Mouse (Mus musculus) megakaryocyte-erythroid progenitor cell, adult 5-6 weeks (primary cell): ENCODE measurements at regions not wholly inside any gene's neighbourhood (a gene's known extent, or its start where the extent isn't known, plus 50 kb on each side); places are given as distances from the start of the nearest gene placed in this dataset.

ENCODE experiments used
- ATAC-seq: replicated peaks from 2 replicates; pipeline ENCODE4 v1.8.0; 2016; ENCODE audit warnings: mild to moderate bottlenecking, inconsistent platforms; ENCODE audit not compliant: severe bottlenecking, poor library complexity, low FRiP score, low TSS enrichment

GRCm38 (mm10) chr4:71279710-71280109, 478.1 kb downstream of the Gm11232 start:
- no peak for ATAC-seq

- ATAC-seq = no peak
These were observed 497.9 kb downstream of the Gm11232 start for GRCm38 (mm10) chr4:71259897-71260296.

GRCm38 (mm10) chr4:71230497-71230872, 527.3 kb downstream of the Gm11232 start:
- no peak for ATAC-seq

GRCm38 (mm10) chr4:71229796-71230496, 527.8 kb downstream of the Gm11232 start:
- ATAC-seq = no peak

- ATAC-seq = no peak
These were observed 531.1 kb downstream of the Gm11232 start for GRCm38 (mm10) chr4:71226653-71227052.

- no peak for ATAC-seq
These were observed 539.7 kb downstream of the Gm11232 start for GRCm38 (mm10) chr4:71218060-71218459.

- ATAC-seq = no peak
These were observed 570.0 kb downstream of the Gm11232 start for GRCm38 (mm10) chr4:71187801-71188200.

GRCm38 (mm10) chr4:71177661-71178060, 580.1 kb downstream of the Gm11232 start:
- ATAC-seq = no peak

GRCm38 (mm10) chr4:71165802-71166201, 592.0 kb downstream of the Gm11232 start:
- no peak for ATAC-seq

- ATAC-seq = no peak
These were observed 597.0 kb upstream of the Megf9 start for GRCm38 (mm10) chr4:71131670-71132317.

- ATAC-seq = no peak
These were observed 596.3 kb upstream of the Megf9 start for GRCm38 (mm10) chr4:71130946-71131669.

GRCm38 (mm10) chr4:71129306-71129705, 594.5 kb upstream of the Megf9 start:
- no peak for ATAC-seq
